Mouse (Mus musculus) bone marrow, adult 2 months (tissue): Measurements from ENCODE around the gene Ap1m1.

Experiments
- CTCF ChIP-seq: fragments of 200-500 bp; IDR thresholded peaks from 2 replicates; pipeline ENCODE4 v1.5.1; 2011; ENCODE audit warnings: low read length, control low read depth; ENCODE audit not compliant: control insufficient read depth, insufficient read depth
- POLR2A ChIP-seq: fragments of 200-500 bp; IDR thresholded peaks from 2 replicates; pipeline ENCODE4 v1.6.1; 2011; ENCODE audit warnings: low read depth, mild to moderate bottlenecking, control low read depth, low read length, borderline replicate concordance; ENCODE audit not compliant: control insufficient read depth

DNA sequence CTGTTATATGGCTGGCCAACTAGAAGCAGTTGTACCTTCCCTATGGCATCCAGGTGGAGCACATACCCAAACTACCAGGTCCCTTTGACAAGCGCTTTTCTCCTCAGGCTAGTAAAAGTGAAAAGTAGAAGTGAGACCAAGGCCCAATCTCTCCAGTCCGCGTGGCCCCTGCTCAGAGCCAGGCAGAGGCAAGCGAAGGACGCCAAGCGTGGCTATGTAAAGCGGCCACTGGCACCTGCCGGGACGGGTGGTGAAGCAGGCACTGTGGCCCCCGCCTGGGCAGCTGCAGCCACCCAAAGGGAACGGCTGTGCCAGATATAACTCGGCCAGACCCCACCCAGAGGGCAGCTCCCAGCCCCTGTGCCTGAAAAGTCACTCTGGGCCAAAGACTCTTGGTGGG, 30.8 kb downstream of the Ap1m1 start:
- TF ChIP-seq CTCF (no peak), POLR2A (no peak)
